Mouse (Mus musculus): ENCODE data around the gene Efna1.

Gene Efna1

GRCm38 (mm10) chr3:89244982-89245687 lies 35.8 kb downstream of the Efna1 start:
- DNase-seq (ENCODE audit: low read depth, low spot score) = peak; percentile 72

GRCm38 (mm10) chr3:89244158-89244981 lies 36.6 kb downstream of the Efna1 start:
- DNase-seq (ENCODE audit: low read depth, low spot score) = peak; percentile 54

GRCm38 (mm10) chr3:89243609-89244008 lies 37.3 kb downstream of the Efna1 start:
- peak; percentile 74 for DNase-seq (ENCODE audit: low read depth, low spot score)

GRCm38 (mm10) chr3:89242331-89242895 lies 38.5 kb downstream of the Efna1 start:
- peak; percentile 50 for DNase-seq (ENCODE audit: low read depth, low spot score)

- DNase-seq (ENCODE audit: low read depth, low spot score) = no peak
These were observed 42.4 kb downstream of the Efna1 start for GRCm38 (mm10) chr3:89238494-89238893.

- DNase-seq (ENCODE audit: low read depth, low spot score) = no peak
These were observed 43.3 kb downstream of the Efna1 start for GRCm38 (mm10) chr3:89237682-89238081.

GRCm38 (mm10) chr3:89236516-89236915 lies 44.4 kb downstream of the Efna1 start:
- no peak for DNase-seq (ENCODE audit: low read depth, low spot score)

- no peak for DNase-seq (ENCODE audit: low read depth, low spot score)
These were observed 47.3 kb downstream of the Efna1 start for GRCm38 (mm10) chr3:89233562-89234110.

GRCm38 (mm10) chr3:89232614-89233013 lies 48.3 kb downstream of the Efna1 start:
- DNase-seq (ENCODE audit: low read depth, low spot score) = no peak

- DNase-seq (ENCODE audit: low read depth, low spot score) = no peak
These were observed 49.1 kb downstream of the Efna1 start for GRCm38 (mm10) chr3:89231772-89232275.

- peak; percentile 61 for DNase-seq (ENCODE audit: low read depth, low spot score)
These were observed 49.6 kb downstream of the Efna1 start for GRCm38 (mm10) chr3:89231345-89231744.

- no peak for DNase-seq (ENCODE audit: low read depth, low spot score)
These were observed 50.4 kb downstream of the Efna1 start for GRCm38 (mm10) chr3:89230561-89230960.

- DNase-seq (ENCODE audit: low read depth, low spot score) = no peak
These were observed 51.7 kb downstream of the Efna1 start for GRCm38 (mm10) chr3:89229276-89229675.

- peak; percentile 22 for DNase-seq (ENCODE audit: low read depth, low spot score)
These were observed 52.1 kb downstream of the Efna1 start, which contains the start of gene Muc1 for GRCm38 (mm10) chr3:89228836-89229235. Gene Muc1 (plus strand): TSS chr3:89229057.

- peak; percentile 86 for DNase-seq (ENCODE audit: low read depth, low spot score)
These were observed 52.8 kb downstream of the Efna1 start for GRCm38 (mm10) chr3:89228180-89228549.

GRCm38 (mm10) chr3:89227307-89228179 lies 53.4 kb downstream of the Efna1 start:
- DNase-seq (ENCODE audit: low read depth, low spot score) = peak; percentile 90

GRCm38 (mm10) chr3:89226900-89227299 lies 54.0 kb downstream of the Efna1 start, which contains the start of gene Mtx1:
Gene Mtx1 (minus strand): TSS chr3:89227088.
- DNase-seq (ENCODE audit: low read depth, low spot score) = no peak

GRCm38 (mm10) chr3:89226361-89226760 lies 54.6 kb downstream of the Efna1 start:
- no peak for DNase-seq (ENCODE audit: low read depth, low spot score)

GRCm38 (mm10) chr3:89225918-89226317 lies 55.0 kb downstream of the Efna1 start:
- DNase-seq (ENCODE audit: low read depth, low spot score) = no peak

- no peak for DNase-seq (ENCODE audit: low read depth, low spot score)
These were observed 55.6 kb downstream of the Efna1 start for GRCm38 (mm10) chr3:89225321-89225815.

- DNase-seq (ENCODE audit: low read depth, low spot score) = no peak
These were observed 56.1 kb downstream of the Efna1 start for GRCm38 (mm10) chr3:89224796-89225195.
